Mouse (Mus musculus) left cerebral cortex, adult 8-10 months (tissue): ENCODE results near the gene Gm10031. TPM values are rescaled to one million over a fixed set of nuclear protein-coding genes. Genes with fewer than 3 reads are reported as not detected.
"Not testable (repeated sequence)": the region's sequence is repeated elsewhere in the genome, so short reads cannot be mapped to it uniquely, and the experiment has no call there.

Experiments used
- DNase-seq, 2 experiments: peaks; one replicate each; pipeline ENCODE4 v3.0.0; 2022; ENCODE audit warnings: low spot score in 2 of 2
- total RNA-seq, 4 experiments: library from RNA; stranded (reverse); gene quantifications; 2 replicates each; pipeline ENCODE4 v1.2.4; 2022

Gene Gm10031
- total RNA-seq = 10 to 100 TPM; 40.3 to 52.2 (median 46.6) TPM

DNA sequence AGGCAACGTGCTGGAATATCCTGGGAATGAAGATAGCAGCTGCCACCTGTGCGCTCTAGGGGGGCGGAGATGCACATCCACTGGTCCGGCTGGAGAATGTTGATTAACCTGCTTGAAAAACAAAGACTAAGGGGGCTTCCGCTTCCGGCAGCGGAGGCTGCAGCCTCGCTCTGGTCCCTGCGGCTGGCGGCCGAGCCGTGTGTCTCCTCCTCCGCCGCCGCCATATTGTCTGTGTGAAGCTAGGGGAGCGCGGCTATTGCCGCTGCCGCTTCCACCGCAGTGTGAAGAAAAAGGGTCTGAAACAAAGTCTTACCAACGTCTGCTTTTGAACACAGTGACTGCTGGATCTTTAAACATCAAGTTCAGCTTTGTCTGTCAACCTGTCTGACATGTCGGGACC, at the start of gene Gm10031:
Gene Gm10031 (plus strand): TSS at position 171 of the 400 bp plus-strand sequence.
- not testable (repeated sequence) for DNase-seq

DNA sequence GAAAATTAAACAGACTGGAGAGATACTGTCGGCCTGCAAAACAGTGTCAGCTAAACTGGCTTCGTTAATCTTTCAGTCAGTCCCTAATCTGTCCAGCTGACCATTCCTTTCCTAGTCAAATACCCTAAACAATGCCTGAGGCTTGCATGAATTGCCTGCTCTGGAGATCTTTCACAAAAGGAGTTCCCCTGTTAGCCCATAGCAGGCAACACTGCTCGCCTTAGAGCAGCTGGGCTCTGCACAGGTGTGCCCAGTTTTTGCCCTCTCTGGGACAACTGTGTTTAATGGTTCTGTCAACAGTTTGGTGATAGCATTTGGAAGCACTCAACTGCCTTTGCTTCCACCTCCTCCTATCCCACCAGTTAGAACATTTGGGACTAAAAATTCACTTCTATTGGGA, 49.0 kb upstream of the Gm10031 start:
- DNase-seq = no peak

DNA sequence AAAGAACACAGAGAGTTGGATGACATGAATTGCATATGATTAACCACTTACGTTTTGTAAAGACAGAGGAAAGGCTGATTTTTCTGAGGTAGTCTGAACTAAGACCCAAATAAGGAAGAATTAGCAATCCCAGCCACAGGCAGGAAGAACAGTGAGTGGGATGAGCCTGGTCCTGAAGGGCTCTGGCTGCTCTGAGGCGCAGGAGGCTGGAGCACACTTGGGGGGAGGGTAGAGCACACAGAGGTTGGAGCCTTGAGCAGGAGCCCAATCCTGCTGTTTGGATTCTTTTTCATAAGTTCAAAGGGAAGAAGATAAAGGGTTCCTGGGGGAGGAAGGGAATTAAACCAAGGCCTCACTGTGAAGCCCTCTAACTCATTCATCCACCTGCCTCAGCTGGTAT, 47.8 kb upstream of the Gm10031 start:
- no peak for DNase-seq

DNA sequence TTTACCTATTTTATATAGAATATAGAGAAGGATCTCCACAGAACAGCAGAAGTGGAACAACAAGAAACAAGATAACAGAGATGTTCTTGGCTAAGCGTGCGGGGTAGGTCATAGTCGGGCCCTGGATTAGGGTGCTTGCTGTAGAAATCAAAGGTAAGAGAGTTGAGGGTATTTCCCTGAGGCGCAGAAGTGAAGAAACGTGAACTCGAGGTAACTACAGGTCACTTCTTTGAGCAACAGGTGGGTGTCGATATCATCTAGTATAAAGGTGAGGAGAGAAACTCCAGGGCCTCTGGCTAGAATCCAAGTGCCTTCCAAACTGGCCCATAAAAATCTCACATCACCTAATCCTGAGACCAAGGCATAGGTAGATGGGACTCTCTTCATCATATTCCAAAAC, 47.3 kb upstream of the Gm10031 start:
- no peak for DNase-seq

DNA sequence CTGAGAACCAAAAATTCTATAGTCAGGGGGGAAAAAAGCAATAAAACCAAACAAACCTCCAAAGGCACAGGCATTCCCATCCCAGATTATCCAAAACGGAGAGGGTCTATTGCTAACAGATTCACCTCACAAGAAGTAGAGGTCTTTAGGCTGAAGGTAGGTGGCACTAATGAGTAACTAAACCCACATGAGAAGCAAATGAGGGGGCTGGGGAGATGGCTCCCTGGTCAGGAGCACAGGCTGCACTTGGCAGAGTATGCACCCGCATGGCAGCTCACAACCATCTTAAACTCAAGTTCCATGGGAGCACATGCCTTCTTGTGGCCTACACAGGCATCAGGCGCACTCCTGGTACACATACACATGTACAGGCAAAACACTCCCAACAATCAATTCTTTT, 42.0 kb upstream of the Gm10031 start:
- no peak for DNase-seq

DNA sequence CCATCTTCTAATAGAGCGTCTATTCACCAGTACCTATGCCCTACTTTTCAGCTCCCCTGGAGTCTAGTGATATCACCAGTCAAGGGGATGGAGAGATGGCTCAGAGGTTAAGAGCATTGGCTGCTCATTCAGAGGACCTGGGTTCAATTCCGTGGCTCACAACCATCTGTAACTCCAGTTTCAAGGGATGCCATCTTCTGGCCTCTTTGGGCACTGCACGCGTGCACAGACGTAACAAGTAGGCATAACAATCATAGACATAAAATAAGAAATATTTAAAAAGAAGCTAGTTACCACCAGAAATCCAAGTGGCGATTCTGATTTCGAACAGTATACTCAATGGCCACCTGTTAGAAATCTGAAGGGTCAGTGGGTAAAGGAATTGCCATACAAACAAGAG, 36.3 kb upstream of the Gm10031 start:
- no peak for DNase-seq

DNA sequence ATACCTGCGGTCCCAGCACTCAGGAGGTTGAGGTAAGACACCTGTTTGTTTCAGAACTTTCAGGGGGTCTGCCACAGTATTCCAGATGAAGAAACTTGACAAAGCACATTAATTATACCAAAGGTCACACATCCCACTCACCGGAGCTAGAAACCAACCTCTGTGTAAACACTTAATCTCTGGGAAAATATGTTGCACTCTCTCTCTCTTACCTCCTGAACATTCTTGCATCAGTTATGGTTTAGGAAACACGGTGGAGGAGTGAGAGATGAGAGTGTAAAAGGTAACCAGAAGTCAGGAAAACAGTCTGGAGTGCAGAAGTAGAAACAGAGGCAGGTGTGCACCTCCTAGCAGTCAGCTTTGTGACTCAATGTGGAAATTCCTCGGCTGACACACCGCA, 35.8 kb upstream of the Gm10031 start:
- DNase-seq = no peak

DNA sequence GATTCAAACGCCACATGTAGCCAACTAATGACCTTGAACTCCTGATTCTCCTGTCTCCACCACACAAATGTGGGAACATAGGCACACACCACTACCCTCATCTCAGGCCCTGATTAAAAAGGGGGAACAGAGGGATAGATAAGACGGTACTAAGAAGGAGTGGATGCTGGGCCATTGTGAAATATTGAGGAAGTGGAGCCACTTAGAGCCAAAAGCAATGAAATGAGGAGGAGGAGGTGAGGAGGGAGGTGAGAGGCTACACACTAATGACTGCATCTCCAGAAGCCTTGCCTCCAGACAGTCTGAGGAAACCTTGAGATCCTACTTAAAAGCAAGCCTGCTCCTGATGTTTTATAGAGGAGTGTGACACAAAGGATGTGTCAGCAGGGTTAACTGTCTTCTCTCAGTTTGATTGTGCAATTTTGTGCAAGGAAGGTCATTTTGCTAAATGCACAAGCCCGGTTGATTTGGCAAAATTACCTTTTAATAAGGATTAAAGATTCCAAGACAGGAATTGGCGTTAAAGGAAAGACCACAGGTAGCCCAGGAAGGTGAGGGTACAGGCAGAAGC, 32.5 kb upstream of the Gm10031 start:
- DNase-seq = no peak

DNA sequence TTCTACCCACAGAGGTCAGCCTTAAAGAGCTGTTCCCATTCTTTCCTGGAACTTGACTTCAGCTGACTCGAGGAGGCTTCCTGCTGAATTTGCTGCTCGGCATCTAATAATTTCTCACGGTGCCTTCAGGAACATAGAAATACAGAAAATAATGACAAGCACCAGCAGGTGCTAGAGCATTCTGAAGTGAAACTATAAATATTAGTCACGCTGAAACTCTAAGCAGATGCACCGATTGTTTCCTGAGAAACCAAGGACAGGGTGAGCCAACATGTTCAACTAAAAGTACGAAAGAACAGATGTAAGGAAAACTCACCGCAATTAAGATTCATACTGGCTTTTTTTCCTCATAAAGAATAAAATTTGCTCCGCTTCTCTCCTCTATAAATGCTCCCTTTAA, 28.8 kb upstream of the Gm10031 start:
- no peak for DNase-seq

DNA sequence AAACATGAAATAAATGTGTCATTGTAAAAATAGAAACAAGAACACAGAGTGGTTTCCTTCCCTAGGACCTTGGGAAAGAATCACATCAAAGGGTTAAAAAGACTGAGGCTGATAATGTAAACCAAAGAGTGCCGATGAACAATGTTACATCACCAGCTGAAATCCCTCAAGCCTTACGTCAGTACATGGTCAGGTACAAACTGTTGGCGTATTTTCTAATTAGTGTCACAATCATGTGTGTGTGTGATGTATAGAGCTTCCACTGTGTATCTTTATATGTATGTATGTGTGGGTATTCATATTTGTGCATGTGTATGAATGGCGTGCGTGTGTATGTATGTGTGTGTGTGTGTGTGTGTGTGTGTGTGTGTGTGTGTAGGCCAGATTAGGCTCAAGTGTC, 26.9 kb upstream of the Gm10031 start:
- no peak for DNase-seq

DNA sequence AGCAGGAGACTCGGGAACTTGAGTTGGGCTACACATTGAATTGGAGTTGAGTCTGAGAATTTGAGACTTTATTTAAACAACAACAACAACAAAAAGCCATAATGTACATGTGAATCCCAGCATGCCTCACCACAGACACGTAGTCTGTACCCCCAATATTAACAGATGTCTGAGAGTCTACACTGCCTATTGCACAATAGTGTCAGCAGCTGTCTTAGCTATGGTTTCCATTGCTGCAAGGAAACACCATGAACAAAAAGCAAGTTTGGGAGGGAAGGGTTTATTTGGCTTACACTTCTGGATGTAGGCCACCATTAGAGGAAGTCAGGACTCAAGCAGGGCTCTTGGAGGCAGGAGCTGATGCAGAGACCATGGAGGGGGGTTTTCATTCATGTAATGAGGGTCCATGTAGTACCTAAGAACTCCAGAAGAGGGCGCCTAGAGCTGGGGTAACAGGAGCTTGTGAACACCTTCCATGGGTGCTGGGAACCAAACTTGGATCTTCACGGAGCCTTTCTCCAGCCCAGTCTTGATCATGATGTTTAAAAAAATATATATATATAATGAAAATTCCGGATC, 18.8 kb upstream of the Gm10031 start:
- DNase-seq = no peak

DNA sequence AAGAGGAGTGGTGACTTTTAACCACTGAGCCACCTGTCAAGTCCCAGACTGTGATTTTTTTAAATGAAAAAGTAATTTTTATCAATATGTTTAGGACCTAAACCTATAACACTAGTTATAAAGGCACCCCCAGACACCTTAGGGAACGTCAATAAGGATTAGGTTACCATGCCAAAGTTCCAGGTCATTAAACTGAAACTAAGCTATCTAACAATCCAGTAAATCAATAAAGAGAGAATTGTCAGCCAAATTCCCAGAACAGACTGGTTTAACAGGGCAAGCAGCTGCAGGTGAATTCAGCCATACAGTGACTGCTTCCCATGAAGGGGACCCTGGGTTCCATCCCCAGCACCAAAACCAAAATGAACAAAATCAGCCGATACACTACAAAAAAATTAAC, 17.9 kb upstream of the Gm10031 start:
- no peak for DNase-seq

DNA sequence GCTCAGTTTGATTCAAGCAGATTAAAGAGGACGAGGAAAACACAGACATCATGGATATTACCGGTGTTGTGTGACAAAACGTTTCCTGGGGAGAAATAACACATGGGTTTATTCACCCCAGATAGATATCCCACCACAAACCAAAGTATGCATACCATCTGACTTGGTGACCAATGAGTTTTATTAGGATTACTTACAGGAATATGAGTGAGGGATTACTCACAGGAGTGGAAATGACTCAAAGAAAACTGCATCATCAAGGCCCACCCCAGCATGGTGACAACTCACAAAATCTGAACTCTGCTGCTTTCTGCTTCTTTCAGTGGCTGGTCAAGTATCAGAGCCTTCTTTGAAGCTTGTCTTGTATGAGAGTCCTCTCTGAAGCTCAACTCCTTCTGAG, 16.1 kb upstream of the Gm10031 start:
- no peak for DNase-seq

DNA sequence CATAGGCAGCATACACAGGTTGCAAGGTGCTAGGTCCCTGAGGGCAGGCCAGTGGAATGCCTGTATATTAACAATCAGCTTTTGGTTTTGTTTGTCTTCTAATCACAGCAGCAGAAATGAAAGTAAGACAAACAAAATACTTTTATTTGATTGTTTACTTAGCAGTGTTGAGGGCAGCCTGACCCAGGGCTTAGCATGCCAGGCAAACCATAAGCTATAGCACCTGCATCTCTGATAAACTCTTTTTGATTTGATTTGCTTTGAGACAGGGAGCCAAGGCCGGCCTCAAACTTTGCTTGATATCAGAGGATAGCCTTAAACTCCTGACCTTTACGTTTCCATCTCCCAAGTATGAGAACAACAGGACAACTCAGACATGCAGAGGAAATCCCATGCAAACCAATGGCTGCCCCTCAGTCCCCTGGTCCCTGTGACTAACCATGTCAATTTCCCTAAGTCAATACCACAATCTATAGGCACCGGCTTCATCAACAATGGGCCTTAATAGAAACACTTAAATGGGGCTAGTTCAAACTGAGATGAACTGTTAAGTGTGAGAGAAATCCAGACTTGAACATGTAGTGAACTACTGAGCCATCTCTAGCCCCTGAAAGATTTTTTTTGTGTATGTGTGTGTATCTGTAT, 3.6 kb upstream of the Gm10031 start:
- no peak for DNase-seq

DNA sequence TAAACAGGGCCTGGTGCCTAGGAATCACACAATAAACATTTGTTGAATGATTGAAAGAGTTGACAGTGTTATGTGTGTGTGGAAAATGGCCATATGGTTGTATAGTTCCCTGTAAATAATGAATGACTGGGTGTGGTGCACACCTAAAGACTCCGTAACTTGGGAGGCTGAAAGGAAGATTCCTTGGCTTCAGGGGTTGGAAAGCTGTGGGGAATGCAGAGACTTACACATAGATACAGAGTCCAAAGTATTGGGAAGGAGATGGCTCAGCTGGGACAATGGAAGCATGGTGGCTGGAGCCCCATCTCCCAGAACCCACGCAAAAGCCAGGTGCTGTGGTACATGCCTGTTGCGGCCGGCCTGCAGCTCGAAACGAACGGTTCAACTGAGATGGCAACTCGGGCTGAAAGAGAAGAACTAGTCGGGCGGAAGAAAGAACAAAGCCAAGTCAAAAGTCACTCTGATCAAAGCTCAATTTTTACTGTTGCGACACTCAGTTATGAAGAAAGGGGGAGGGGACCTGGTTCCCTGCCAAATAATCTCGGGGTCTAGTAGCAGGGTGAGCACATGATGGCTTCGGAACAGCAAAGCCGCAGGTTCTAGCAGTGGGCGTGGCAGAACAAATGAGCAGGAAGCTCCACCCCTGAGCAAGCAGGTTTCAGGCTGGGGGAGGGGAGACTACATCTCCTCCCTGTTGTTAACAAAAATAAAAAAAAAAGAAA, 1.9 kb upstream of the Gm10031 start:
- no peak for DNase-seq

DNA sequence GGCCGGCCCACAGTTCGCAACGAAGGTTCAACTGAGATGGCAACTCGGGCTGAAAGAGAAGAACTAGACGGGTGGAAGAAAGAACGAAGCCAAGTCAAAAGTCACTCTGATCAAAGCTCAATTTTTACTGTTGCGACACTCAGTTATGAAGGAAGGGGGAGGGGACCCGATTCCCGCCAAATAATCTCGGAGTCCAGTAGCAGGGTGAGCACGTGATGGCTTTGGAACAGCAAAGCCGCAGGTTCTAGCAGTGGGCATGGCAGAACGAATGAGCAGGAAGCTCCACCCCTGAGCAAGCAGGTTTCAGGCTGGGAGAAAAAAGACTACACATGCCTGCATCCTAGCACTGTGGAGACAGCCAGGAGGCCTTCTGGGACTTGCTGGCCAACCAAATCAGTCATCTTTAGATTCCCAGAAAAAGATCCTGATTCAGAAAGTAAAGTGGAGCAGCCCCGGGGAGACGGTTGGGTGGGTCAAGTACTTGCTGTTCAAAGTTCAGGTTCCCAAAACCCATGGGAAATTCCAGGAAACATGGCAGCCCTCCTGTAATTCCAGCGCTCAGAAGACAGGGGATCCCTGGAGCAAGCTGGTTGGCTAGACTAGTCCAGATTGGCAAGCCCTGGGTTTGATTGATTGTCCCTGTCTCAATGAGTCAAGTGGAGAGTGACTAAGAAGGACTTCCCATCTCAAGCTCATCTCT, 8.8 kb downstream of the Gm10031 start:
- DNase-seq = not testable (repeated sequence)

DNA sequence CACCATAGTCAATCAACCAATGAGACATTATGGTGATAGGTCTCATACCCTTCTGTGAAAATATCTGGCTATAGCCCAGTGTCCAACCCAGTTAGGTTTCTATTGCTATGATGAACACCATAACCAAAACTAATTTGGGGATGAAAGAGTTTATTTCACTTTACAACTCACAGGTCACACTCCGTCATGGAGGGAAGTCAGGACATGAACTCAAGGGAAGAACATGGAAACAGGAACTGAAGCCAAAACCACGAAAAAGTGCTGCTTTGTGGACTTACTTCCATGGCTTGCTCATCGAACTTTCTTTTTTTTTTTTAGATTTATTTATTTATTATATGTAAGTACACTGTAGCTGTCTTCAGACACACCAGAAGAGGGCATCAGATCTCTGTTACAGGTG, 9.7 kb downstream of the Gm10031 start:
- DNase-seq = no peak

DNA sequence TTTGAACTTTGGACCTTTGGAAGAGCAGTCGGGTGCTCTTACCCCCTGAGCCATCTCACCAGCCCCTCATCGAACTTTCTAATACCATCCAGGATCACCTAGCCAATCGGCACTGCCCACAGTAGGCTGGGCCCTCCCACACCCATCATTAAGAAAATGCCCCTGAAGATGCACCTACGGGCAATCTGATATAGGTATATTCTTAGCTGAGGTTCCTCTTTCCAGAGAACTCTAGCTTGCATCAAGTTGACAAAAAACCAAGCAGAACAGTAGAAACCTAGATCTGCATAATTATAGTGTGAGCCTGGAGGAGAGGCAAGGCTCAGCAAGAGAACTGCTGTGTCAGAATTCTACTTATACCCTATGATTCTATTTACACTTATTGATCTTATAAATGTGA, 10.1 kb downstream of the Gm10031 start:
- no peak for DNase-seq

DNA sequence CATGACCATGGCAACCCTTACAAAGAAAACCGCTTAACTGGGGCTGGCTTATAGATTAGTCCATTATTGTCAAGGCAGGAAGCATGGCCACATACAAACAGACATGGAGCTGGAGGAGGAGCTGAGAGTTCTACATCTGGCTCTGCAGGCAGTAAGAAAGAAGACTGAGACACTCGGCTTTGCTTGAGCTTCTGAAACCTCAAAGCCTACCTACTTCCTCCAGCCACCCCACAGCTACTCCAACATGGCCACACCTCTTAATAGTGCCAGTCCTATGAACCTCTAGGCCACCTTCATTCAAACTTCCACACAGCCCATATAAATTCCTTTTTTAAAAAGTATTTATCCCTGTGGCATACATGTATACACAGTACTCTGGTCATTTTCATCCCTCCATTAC, 13.2 kb downstream of the Gm10031 start:
- no peak for DNase-seq

DNA sequence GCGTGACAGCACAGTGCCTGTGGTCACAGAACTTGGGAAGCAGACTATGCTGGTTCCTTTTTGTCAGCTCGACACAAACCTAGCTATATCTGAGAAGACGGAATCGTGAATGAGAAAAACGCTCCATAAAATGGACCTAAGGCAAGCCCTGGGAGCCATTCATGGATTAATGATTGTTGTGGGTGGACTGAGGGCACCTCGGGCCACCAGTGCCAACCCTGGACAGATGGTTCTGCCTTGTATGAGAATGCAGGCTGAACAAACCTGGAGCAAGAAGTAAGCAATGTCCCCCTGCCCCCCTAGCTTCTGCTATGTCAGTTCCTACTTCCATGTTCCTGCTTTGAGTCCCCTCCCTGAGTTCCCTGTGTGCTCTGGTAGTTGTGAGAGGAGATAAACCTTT, 13.9 kb downstream of the Gm10031 start:
- no peak for DNase-seq

DNA sequence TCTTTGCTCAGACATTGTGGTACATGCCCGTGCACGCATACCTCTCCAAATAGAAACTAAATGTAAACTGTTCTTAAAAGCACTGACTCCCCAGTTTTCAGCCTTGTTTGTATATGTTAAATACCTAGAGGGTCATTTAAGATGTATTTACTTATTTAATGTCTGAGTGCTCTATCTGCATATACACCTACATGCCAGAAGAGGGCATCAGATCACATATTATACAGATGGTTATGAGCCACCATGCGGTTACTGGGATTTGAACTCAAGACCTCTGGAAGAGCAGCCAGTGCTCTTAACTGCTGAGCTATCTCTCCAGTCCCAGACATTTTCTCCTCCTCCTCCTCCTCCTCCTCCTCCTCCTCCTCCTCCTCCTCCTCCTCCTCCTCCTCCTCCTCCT, 14.6 kb downstream of the Gm10031 start:
- no peak for DNase-seq
